Mouse (Mus musculus) forebrain, embryonic 13.5 days (tissue): ENCODE measurements at regions not wholly inside any gene's neighbourhood (a gene's known extent, or its start where the extent isn't known, plus 50 kb on each side); places are given as distances from the start of the nearest gene placed in this dataset.
A peak's percentile ranks its signal among the peaks of the same experiment; 100 is the strongest.

Experiments used
- ATAC-seq: fragments of 200-750 bp; cut with Nextera tagmentation; 2 replicates; pipeline ENCODE4 v1.8.0; 2017
- H3K27ac ChIP-seq: fragments of 300-500 bp; sonication (generic); 2 replicates; pipeline ENCODE4 v1.5.1; 2015; ENCODE audit warnings: inconsistent platforms, mild to moderate bottlenecking, moderate library complexity
- H3K27me3 ChIP-seq: fragments of 300-500 bp; sonication (generic); 2 replicates; pipeline ENCODE4 v1.6.1; 2015; ENCODE audit warnings: mild to moderate bottlenecking, inconsistent platforms
- H3K36me3 ChIP-seq: fragments of 300-500 bp; sonication (generic); 2 replicates; pipeline ENCODE4 v1.6.1; 2015; ENCODE audit warnings: mild to moderate bottlenecking, inconsistent platforms; ENCODE audit not compliant: poor library complexity, severe bottlenecking
- H3K4me1 ChIP-seq: fragments of 300-500 bp; sonication (generic); 2 replicates; pipeline ENCODE4 v1.6.1; 2015; ENCODE audit warnings: inconsistent platforms
- H3K4me2 ChIP-seq: fragments of 300-500 bp; sonication (generic); 2 replicates; pipeline ENCODE4 v1.6.1; 2015; ENCODE audit warnings: inconsistent platforms, mild to moderate bottlenecking, moderate library complexity
- H3K4me3 ChIP-seq: fragments of 300-500 bp; sonication (generic); 2 replicates; pipeline ENCODE4 v1.5.1; 2015; ENCODE audit warnings: mild to moderate bottlenecking, inconsistent platforms
- H3K9ac ChIP-seq: fragments of 300-500 bp; sonication (generic); 2 replicates; pipeline ENCODE4 v1.6.1; 2015; ENCODE audit warnings: mild to moderate bottlenecking, inconsistent platforms
- H3K9me3 ChIP-seq: fragments of 300-500 bp; sonication (generic); replicated peaks from 2 replicates; pipeline ENCODE4 v1.6.1; 2016; ENCODE audit warnings: inconsistent platforms
- WGBS: fragments of 180-500 bp; shearing (Covaris S2); methylation state at CpG from one replicate; pipeline ENCODE4 v1.1.7; 2015; 5-methylcytosine and 5-hydroxymethylcytosine counted together

DNA sequence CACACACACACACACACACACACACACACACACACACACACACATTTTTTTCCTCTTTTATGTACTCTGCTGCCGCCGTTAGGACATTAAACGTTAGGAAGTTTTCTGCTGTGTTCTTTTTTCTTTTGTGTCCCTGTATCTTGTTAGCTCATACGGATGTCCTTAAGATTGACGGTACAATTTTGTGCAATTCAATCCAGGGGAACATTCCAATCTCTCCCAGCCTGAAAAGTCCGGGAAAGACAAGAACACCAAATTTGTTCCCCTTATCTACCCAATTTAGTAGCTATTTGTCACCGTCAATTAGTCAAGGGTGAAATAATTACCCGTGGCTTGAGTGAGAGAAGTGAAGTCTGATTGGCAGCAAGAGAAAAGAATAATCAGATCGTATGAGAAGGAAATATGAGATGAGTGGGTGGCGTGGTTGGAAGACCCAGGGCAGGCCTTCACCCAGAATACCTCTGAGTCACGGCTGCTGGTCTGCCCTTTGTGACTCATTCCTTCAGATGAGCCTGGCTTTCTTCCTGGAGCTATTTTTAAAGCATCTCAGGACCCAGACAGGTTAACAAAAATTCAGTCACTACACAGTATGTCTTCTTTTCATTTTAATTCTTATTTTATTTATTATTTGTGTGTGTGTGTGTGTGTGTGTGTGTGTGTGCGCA, 318.4 kb downstream of the Insig2 start:
- H3K27ac ChIP-seq: no peak overlapping the region
- H3K4me2 ChIP-seq: no peak overlapping the region
- no peaks in the 10 kb centered on the region for H3K36me3 ChIP-seq
- no peaks in the 10 kb centered on the region for H3K27me3 ChIP-seq
- no peaks in the 10 kb centered on the region for H3K4me1 ChIP-seq
- no peaks in the 10 kb centered on the region for H3K9me3 ChIP-seq
- no peak for ATAC-seq
- H3K9ac ChIP-seq: no peak overlapping the region
- no peak overlapping the region for H3K4me3 ChIP-seq
- 36% methylated on average over 12 of the region's 12 CpGs for WGBS

DNA sequence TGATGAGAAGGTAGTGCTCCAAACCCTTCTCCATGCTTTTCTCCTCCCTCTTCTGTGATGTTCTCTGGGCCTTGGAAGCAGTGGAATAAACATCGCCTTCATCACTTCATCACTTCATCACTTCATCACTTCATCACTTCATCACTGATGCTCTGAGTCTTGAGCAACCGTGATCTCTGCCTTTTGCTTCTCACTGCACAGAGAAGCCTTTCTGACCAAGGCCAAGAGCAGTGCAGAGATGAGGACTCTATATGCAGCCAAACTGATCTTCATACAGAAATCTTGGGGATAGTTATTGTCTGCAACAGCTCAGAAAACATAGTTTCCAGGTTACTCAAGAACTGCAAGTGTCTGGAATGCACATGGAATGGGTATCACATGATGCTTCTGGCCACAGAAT, 303.0 kb downstream of the Insig2 start:
- Histone ChIP-seq H3K4me1 (no peaks in the 10 kb centered on the region), H3K4me2 (no peak overlapping the region), H3K27me3 (peaks cover 10% of the 10 kb centered on the region; the same call in 1 of the 2 replicates), H3K27ac (no peak overlapping the region), H3K9me3 (no peaks in the 10 kb centered on the region), H3K36me3 (no peaks in the 10 kb centered on the region), H3K9ac (no peak overlapping the region), H3K4me3 (no peak overlapping the region)
- WGBS: 93% methylated on average over 2 of the region's 2 CpGs
- ATAC-seq: no peak

DNA sequence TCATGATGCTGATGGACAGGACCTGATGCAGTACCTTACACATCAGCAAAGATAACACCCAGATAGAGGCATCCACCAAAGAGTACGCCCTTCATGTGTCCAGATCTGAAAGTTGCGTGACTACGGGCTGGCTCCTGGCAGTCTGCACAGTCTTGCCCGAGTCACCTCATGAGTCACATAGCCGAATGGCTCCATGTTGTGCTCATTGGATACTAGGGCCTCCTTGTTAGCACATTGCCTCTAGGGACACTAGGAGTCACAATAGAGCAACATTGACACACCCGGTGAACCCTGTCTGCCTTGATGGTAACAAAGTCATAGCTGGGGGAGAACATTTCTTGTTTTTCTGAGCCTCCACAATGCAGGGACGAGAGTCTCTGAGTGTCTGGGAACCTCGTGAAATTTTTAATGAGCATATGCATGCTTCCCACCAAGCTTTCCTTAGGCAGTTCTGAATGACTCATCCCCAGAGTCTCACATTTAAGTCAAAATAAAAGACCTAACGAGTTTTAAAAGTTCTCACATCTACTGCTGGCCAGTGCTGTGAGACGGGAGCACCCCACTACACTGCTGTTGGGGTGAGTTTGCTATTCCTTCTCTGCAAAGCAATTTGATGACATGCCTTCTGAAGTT, 297.5 kb downstream of the Insig2 start:
- 87% methylated on average over 10 of the region's 10 CpGs for WGBS
- no peak for ATAC-seq
- H3K9me3 ChIP-seq: no peaks in the 10 kb centered on the region
- no peaks in the 10 kb centered on the region for H3K36me3 ChIP-seq
- H3K27me3 ChIP-seq: 0 out of 2 replicates have a peak, but pooled peaks cover 5% of the 10 kb centered on the region
- no peak overlapping the region for H3K27ac ChIP-seq
- no peaks in the 10 kb centered on the region for H3K4me1 ChIP-seq
- no peak overlapping the region for H3K4me2 ChIP-seq
- no peak overlapping the region for H3K9ac ChIP-seq
- H3K4me3 ChIP-seq: no peak overlapping the region

DNA sequence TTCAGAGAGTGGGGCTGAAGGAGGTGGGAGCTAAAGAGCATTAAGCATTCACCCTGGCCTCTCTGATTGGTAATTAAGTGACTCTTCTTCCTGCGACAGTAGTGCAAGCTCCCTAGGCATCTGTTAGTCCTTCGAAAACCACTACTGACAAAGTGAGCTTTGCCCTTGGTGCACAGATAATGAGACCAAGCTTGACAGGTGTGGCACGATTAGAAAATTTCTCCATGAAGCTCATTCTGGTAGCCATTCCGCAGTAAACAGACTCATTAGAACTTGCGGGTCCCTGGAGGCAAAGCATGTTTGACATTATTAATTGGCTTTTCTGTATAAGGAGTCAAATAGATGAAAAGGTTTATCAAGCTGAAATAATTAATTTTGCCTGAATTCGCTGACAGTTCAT, 285.8 kb downstream of the Insig2 start:
- no peak for ATAC-seq
- Histone ChIP-seq H3K4me3 (no peak overlapping the region), H3K4me2 (no peak overlapping the region), H3K27ac (no peak overlapping the region), H3K36me3 (no peaks in the 10 kb centered on the region), H3K9me3 (no peaks in the 10 kb centered on the region), H3K27me3 (peaks cover 89% of the 10 kb centered on the region), H3K9ac (no peak overlapping the region), H3K4me1 (peaks cover 10% of the 10 kb centered on the region)
- WGBS: 49% methylated on average over 6 of the region's 6 CpGs

DNA sequence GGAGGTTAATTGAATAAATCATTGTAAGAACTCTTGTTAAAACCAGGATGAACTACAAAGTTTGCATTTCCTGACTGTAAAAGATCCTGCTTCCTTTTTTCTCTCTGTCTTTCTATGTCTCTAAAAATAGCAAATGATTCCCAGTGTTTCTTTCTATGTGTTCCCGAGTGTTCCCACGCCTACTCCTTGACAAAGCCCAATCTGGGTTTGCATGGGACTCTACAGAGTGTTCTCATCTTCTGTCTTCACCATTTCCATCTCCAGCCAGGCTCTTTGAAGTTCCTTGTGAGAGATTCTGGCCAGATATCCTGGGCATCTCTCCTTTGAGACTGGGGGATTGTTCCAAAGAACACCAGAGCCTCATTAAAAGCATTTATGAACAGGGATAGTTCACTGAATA, 285.0 kb downstream of the Insig2 start:
- H3K27me3 ChIP-seq: peaks cover 92% of the 10 kb centered on the region

DNA sequence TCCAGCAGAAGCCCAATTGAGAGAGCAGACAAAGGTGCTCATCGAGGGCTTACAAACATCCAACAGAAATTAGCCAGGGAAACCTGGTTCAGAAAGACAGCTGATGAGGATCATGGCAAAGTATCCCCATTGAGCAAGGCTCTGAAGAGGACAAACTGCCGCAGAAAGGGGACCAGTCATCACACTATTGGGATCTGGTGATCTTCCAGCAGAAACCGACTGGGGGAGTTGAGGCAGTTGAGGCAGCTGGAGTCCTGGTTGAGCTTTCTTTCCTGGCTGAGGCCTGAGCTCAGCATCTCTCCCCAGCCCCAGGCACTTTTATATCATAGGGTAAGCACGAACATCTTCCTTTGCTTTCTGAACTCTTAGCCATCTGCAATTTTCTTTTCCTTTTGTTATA, 282.7 kb downstream of the Insig2 start:
- no peak overlapping the region for H3K4me3 ChIP-seq
- ATAC-seq: no peak
- no peaks in the 10 kb centered on the region for H3K36me3 ChIP-seq
- H3K27me3 ChIP-seq: peaks cover 92% of the 10 kb centered on the region
- WGBS: 72% methylated on average over 4 of the region's 4 CpGs
- no peak overlapping the region for H3K9ac ChIP-seq
- peaks cover 10% of the 10 kb centered on the region for H3K4me1 ChIP-seq
- no peak overlapping the region for H3K27ac ChIP-seq
- no peak overlapping the region for H3K4me2 ChIP-seq
- no peaks in the 10 kb centered on the region for H3K9me3 ChIP-seq

More for the DNA sequence above, 285.0 kb downstream of the Insig2 start:
- Histone ChIP-seq H3K36me3 (no peaks in the 10 kb centered on the region), H3K4me2 (no peak overlapping the region), H3K9me3 (no peaks in the 10 kb centered on the region), H3K27ac (no peak overlapping the region), H3K4me3 (no peak overlapping the region), H3K9ac (no peak overlapping the region), H3K4me1 (peaks cover 10% of the 10 kb centered on the region)
- WGBS: 54% methylated on average over 2 of the region's 2 CpGs
- no peak for ATAC-seq

DNA sequence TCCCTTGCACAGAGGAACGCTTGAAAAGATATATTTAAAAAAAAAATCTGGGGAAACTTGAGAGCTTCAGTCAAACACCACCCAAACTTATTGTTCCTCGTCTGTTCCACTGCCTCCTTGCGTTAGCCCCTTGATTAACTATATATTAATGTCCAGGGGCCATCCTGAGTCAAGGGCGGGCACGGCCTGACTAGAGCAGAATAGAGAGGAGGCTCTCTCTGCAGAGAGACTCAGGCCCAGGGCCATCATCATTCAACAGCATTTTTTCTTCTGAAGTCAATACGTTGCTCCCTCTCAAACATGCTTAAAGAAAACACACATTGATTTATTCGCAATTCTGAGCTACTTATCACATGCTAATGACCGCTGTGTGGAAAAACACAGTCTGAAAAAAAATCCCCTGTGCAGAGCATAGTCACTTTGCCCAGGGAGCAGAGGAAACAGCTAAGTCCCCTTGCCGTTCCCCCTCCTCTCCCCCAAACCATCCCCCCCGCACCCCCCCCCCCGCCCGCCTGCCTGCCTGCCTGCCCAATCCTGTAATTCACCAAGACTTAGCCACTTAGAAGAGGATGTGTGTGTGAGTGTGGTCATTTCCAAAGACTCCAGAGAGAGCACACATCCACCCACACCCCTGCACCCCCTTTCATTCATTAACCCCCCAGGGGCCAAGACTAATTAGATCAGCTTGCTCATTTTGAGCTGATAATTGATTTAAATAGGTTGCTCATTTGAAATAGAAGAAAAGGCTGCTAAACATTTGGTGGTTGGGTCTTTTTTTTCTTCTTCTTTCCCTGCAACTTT, 281.5 kb downstream of the Insig2 start:
- Histone ChIP-seq H3K4me2 (no peak overlapping the region), H3K4me3 (no peak overlapping the region), H3K9ac (no peak overlapping the region), H3K27me3 (peaks cover 92% of the 10 kb centered on the region), H3K36me3 (no peaks in the 10 kb centered on the region), H3K27ac (no peak overlapping the region), H3K9me3 (no peaks in the 10 kb centered on the region), H3K4me1 (peaks cover 10% of the 10 kb centered on the region)
- 18% methylated on average over 12 of the region's 12 CpGs for WGBS
- ATAC-seq: peak; percentile 84; the same call in 1 of the 2 replicates

DNA sequence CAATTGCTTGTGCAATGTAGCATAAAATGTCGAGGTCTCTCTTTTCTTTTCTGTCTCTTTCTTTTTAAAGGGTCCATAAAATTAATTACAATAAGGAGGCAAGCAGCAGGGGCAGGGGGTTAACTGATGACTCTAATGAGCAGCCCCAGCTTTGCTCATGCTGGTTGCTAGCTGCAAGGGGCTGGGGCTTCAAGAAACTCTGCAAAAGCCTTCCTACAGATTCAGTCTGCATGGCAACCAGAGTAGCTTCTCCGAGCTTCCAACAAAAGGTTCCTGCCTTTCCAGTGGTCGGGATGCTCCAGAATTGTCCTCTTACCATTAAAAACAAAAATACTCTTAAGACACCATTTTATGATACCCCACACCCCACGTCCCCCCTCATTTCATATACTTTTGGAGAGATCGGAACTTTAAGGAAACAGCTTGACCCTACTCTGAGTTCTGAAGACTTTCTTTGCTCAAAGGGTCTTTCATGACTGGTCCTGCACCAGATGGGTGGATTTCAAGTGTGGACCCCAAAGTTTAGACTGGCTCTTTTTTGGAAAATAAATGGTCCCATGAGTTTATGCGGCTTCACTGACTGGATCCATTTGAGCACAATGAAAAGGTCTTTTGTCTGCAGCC, 280.8 kb downstream of the Insig2 start:
- WGBS: 26% methylated on average over 6 of the region's 6 CpGs
- Histone ChIP-seq H3K27me3 (peaks cover 92% of the 10 kb centered on the region), H3K36me3 (no peaks in the 10 kb centered on the region), H3K9me3 (no peaks in the 10 kb centered on the region), H3K4me3 (no peak overlapping the region), H3K27ac (no peak overlapping the region), H3K9ac (no peak overlapping the region), H3K4me2 (no peak overlapping the region), H3K4me1 (peaks cover 10% of the 10 kb centered on the region)
- peak; percentile 58; the same call in 1 of the 2 replicates for ATAC-seq

DNA sequence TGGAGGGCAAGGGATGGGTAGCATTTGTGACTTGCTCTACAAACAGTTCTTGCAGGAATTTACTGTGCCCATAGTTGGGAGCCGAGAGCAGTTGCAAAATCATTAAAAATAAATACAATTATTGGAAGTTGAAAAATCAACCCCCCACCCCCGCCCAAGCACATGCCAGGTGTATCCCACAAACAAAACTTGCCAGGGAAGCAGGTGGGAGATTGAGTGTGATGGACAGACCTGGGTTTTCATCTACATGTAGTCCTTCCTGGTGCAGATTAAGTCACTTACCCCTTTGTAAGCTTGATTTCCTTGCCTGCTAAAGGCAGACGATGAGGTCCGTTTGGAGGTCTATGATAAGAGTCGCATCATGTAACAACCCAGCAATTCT, 280.3 kb downstream of the Insig2 start:
- WGBS: 69% methylated on average over 5 of the region's 5 CpGs
- Histone ChIP-seq H3K27me3 (peaks cover 96% of the 10 kb centered on the region), H3K36me3 (no peaks in the 10 kb centered on the region), H3K4me3 (no peak overlapping the region), H3K9ac (no peak overlapping the region), H3K4me1 (peaks cover 10% of the 10 kb centered on the region), H3K9me3 (no peaks in the 10 kb centered on the region), H3K27ac (no peak overlapping the region), H3K4me2 (no peak overlapping the region)
- ATAC-seq: no peak

DNA sequence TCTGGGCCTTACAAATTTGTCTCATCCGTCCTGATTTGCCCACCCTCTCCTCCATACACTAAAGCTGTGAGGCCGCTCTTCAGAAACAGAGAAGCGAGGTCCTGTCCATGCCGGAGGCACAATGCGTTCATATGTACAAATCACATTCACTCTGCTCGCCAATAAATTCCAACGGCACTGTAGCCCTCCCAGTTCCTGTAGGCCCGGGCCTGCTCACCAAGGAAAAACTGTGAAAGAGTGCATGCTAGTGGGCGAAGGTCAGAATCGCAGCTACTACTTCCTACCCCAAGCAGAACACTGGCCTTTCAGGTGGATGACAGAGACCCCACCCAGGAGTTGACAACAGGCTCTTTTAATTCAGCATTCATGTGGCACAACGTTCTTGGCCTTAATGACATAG, 278.7 kb downstream of the Insig2 start:
- H3K9me3 ChIP-seq: no peaks in the 10 kb centered on the region
- no peak overlapping the region for H3K9ac ChIP-seq
- H3K27ac ChIP-seq: no peak overlapping the region
- WGBS: 28% methylated on average over 11 of the region's 11 CpGs
- no peaks in the 10 kb centered on the region for H3K36me3 ChIP-seq
- no peak for ATAC-seq
- H3K4me2 ChIP-seq: no peak overlapping the region
- H3K4me1 ChIP-seq: peaks cover 10% of the 10 kb centered on the region
- no peak overlapping the region for H3K4me3 ChIP-seq
- peaks cover 96% of the 10 kb centered on the region for H3K27me3 ChIP-seq

DNA sequence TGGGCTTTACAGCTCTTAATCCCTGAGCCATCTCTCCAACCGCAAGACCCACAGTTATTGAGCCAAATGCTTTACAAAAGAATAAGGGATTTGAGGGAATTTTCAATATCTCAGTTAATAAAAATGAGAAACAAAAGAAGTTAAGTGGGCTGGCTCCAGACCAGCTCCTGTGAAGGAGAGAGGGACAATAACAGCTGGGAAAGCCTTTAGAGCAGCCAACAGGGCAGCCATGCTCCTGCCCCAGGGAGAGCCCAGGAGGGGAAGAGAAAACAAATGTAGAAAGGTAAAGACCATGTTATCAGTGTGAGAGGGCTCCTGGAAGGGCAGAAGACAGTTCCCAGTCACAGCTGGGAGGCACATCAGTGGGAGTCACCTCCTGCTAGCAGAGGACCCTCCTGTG, 257.8 kb downstream of the Insig2 start:
- Histone ChIP-seq H3K9me3 (no peaks in the 10 kb centered on the region), H3K36me3 (no peaks in the 10 kb centered on the region), H3K4me2 (no peak overlapping the region), H3K4me3 (no peak overlapping the region), H3K9ac (no peak overlapping the region), H3K27ac (no peak overlapping the region), H3K4me1 (no peaks in the 10 kb centered on the region), H3K27me3 (peaks cover 18% of the 10 kb centered on the region)
- 49% methylated on average over 1 of the region's 1 CpGs for WGBS
- no peak for ATAC-seq

DNA sequence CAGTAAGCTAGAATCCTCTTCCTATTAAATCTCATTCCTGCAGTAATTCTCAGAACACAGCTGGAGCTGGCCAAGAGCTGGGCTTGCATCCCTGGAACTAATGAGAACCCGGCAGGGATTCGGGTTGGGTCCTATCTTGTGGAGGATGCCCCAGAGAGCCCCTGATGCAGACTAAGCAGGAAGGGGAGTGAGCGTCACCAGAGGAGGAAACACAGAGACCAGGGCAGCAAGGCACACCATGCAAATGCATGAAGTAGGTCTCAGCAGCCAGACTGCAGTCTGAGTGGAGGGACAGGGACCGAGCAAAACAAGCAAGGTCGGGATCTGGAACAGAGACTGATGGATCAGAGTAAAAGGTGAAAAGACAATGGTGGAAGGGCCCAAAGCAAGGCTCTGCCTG, 249.6 kb downstream of the Insig2 start:
- ATAC-seq: no peak; the same call in 1 of the 2 replicates
- Histone ChIP-seq H3K27ac (no peak overlapping the region), H3K9ac (no peak overlapping the region), H3K9me3 (no peaks in the 10 kb centered on the region), H3K36me3 (no peaks in the 10 kb centered on the region), H3K4me1 (peaks cover 26% of the 10 kb centered on the region), H3K27me3 (peaks cover 23% of the 10 kb centered on the region), H3K4me2 (no peak overlapping the region), H3K4me3 (no peak overlapping the region)
- WGBS: 19% methylated on average over 5 of the region's 5 CpGs
